Mouse (Mus musculus) E14TG2a.4 (cell line): ENCODE results near the gene Fam227a.

ENCODE experiments used
- H3K27me3 ChIP-seq: 2 replicates; pipeline ENCODE4 v1.6.1; 2014; ENCODE audit warnings: low read length, control low read depth; ENCODE audit not compliant: insufficient read depth
- H3K36me3 ChIP-seq: 2 replicates; pipeline ENCODE4 v1.6.1; 2014; ENCODE audit warnings: low read length, control low read depth; ENCODE audit not compliant: insufficient read depth
- H3K4me1 ChIP-seq: replicated peaks from 2 replicates; pipeline ENCODE4 v1.6.1; 2014; ENCODE audit warnings: low read depth, low read length, control low read depth
- H3K4me3 ChIP-seq: replicated peaks from 2 replicates; pipeline ENCODE4 v1.5.1; 2014; ENCODE audit warnings: mild to moderate bottlenecking, low read length
- H3K9me3 ChIP-seq: 2 replicates; pipeline ENCODE4 v1.6.1; 2014; ENCODE audit warnings: low read length, control low read depth
- CTCF ChIP-seq: conservative IDR thresholded peaks from 2 replicates; pipeline ENCODE4 v1.5.1; 2014; ENCODE audit warnings: low read length
- NANOG ChIP-seq: IDR thresholded peaks from 2 replicates; pipeline ENCODE4 v1.6.1; 2014; ENCODE audit warnings: borderline replicate concordance, low read length, mixed read lengths
- POU5F1 ChIP-seq: IDR thresholded peaks from 2 replicates; pipeline ENCODE4 v1.6.1; 2014; ENCODE audit warnings: low read length, borderline replicate concordance

The Fam227a gene

GRCm38 (mm10) chr15:79648130-79648529, 10.6 kb downstream of the Fam227a start:
- H3K4me1 ChIP-seq: peaks cover 26% of the 10 kb centered on the region
- no peak overlapping the region for H3K4me3 ChIP-seq
- TF ChIP-seq POU5F1 (no peak), NANOG (no peak), CTCF (no peak)
- H3K36me3 ChIP-seq: no peaks in the 10 kb centered on the region
- H3K27me3 ChIP-seq: 0 out of 2 replicates have a peak, but pooled peaks cover 3% of the 10 kb centered on the region
- no peaks in the 10 kb centered on the region for H3K9me3 ChIP-seq

GRCm38 (mm10) chr15:79645483-79645882, 13.3 kb downstream of the Fam227a start:
- peaks cover 39% of the 10 kb centered on the region for H3K4me1 ChIP-seq
- H3K9me3 ChIP-seq: no peaks in the 10 kb centered on the region
- TF ChIP-seq POU5F1 (no peak), CTCF (no peak), NANOG (no peak)
- H3K36me3 ChIP-seq: no peaks in the 10 kb centered on the region
- H3K4me3 ChIP-seq: no peak overlapping the region
- H3K27me3 ChIP-seq: 0 out of 2 replicates have a peak, but pooled peaks cover 7% of the 10 kb centered on the region

- 0 out of 2 replicates have a peak, but pooled peaks cover 9% of the 10 kb centered on the region for H3K27me3 ChIP-seq
- H3K4me1 ChIP-seq: peaks cover 31% of the 10 kb centered on the region
- H3K36me3 ChIP-seq: no peaks in the 10 kb centered on the region
- no peak for TF ChIP-seq CTCF
- H3K4me3 ChIP-seq: no peak overlapping the region
- H3K9me3 ChIP-seq: no peaks in the 10 kb centered on the region
These were observed 17.5 kb downstream of the Fam227a start for GRCm38 (mm10) chr15:79641135-79641817.

- H3K9me3 ChIP-seq: no peaks in the 10 kb centered on the region
These were observed 28.3 kb downstream of the Fam227a start for GRCm38 (mm10) chr15:79630471-79630870.

GRCm38 (mm10) chr15:79619770-79620414, 38.9 kb downstream of the Fam227a start:
- peaks cover 57% of the 10 kb centered on the region for H3K4me1 ChIP-seq
- H3K4me3 ChIP-seq: 0 out of 2 replicates have a peak overlapping the region, but pooled peaks have one; percentile 8
- peaks cover 6% of the 10 kb centered on the region; the same call in 1 of the 2 replicates for H3K27me3 ChIP-seq
- TF ChIP-seq POU5F1: no peak
- TF ChIP-seq CTCF: no peak
- TF ChIP-seq NANOG: no peak
- H3K36me3 ChIP-seq: peaks cover 8% of the 10 kb centered on the region; the same call in 1 of the 2 replicates
- H3K9me3 ChIP-seq: no peaks in the 10 kb centered on the region

More at GRCm38 (mm10) chr15:79630471-79630870, 28.3 kb downstream of the Fam227a start:
- peaks cover 55% of the 10 kb centered on the region for H3K4me1 ChIP-seq
- peak overlapping the region; percentile 24 for H3K4me3 ChIP-seq
- TF ChIP-seq CTCF: no peak
- TF ChIP-seq POU5F1: no peak
- no peak for TF ChIP-seq NANOG
- H3K27me3 ChIP-seq: peaks cover 11% of the 10 kb centered on the region; the same call in 1 of the 2 replicates
- H3K36me3 ChIP-seq: no peaks in the 10 kb centered on the region

- no peak overlapping the region for H3K4me3 ChIP-seq
- TF ChIP-seq NANOG: no peak
- no peak for TF ChIP-seq POU5F1
- no peak for TF ChIP-seq CTCF
- peaks cover 3% of the 10 kb centered on the region; the same call in 1 of the 2 replicates for H3K27me3 ChIP-seq
- H3K36me3 ChIP-seq: peaks cover 8% of the 10 kb centered on the region; the same call in 1 of the 2 replicates
- no peaks in the 10 kb centered on the region for H3K9me3 ChIP-seq
- H3K4me1 ChIP-seq: peaks cover 70% of the 10 kb centered on the region
These were observed 40.3 kb downstream of the Fam227a start for GRCm38 (mm10) chr15:79618456-79618855.

GRCm38 (mm10) chr15:79617135-79617534, 41.6 kb downstream of the Fam227a start:
- Histone ChIP-seq H3K27me3 (no peaks in the 10 kb centered on the region; the same call in 1 of the 2 replicates), H3K36me3 (peaks cover 8% of the 10 kb centered on the region; the same call in 1 of the 2 replicates), H3K4me1 (peaks cover 82% of the 10 kb centered on the region), H3K9me3 (no peaks in the 10 kb centered on the region), H3K4me3 (peak overlapping the region; percentile 72)
- TF ChIP-seq NANOG (no peak), POU5F1 (no peak)

- no peaks in the 10 kb centered on the region for H3K9me3 ChIP-seq
- H3K36me3 ChIP-seq: peaks cover 8% of the 10 kb centered on the region; the same call in 1 of the 2 replicates
- no peaks in the 10 kb centered on the region; the same call in 1 of the 2 replicates for H3K27me3 ChIP-seq
- no peak overlapping the region for H3K4me3 ChIP-seq
- peaks cover 80% of the 10 kb centered on the region for H3K4me1 ChIP-seq
- TF ChIP-seq POU5F1 (no peak), CTCF (0 out of 2 replicates have a peak, but pooled peaks have one; percentile 4), NANOG (no peak)
These were observed 42.0 kb downstream of the Fam227a start for GRCm38 (mm10) chr15:79616729-79617128.
